Mouse (Mus musculus): ENCODE measurements around the gene Opcml. TPM values are rescaled to one million over a fixed set of nuclear protein-coding genes. Genes with fewer than 3 reads are reported as not detected.
A peak's percentile ranks its signal among the peaks of the same experiment; 100 is the strongest.

The Opcml gene
- polyA plus RNA-seq, 1 experiment: 0.06 TPM

- H3K36me3 ChIP-seq (ENCODE audit: control insufficient read depth, insufficient read depth): no peaks in the 10 kb centered on the region
- no peaks in the 10 kb centered on the region for H3K79me3 ChIP-seq (ENCODE audit: low read depth)
- H3K4me3 ChIP-seq (ENCODE audit: insufficient read depth, poor library complexity, severe bottlenecking): no peak overlapping the region
- no peak overlapping the region for H3ac ChIP-seq (ENCODE audit: control insufficient read depth, insufficient read length, low read depth)
- no peak for TF ChIP-seq USF1 (IDR thresholded peaks at IDR 0.05; ENCODE audit: low read depth)
- no peaks in the 10 kb centered on the region for H3K27me3 ChIP-seq (ENCODE audit: control insufficient read depth, insufficient read depth, insufficient read length)
- H3K79me2 ChIP-seq (ENCODE audit: control insufficient read depth, insufficient read depth): no peaks in the 10 kb centered on the region
Observed at GRCm38 (mm10) chr9:28364473-28365159, 574.0 kb downstream of the Opcml start.

- Histone ChIP-seq H3ac (ENCODE audit: control insufficient read depth, insufficient read length, low read depth) (no peak overlapping the region), H3K79me3 (ENCODE audit: low read depth) (no peaks in the 10 kb centered on the region), H3K36me3 (ENCODE audit: control insufficient read depth, insufficient read depth) (no peaks in the 10 kb centered on the region), H3K27me3 (ENCODE audit: control insufficient read depth, insufficient read depth, insufficient read length) (no peaks in the 10 kb centered on the region), H3K4me3 (ENCODE audit: insufficient read depth, poor library complexity, severe bottlenecking) (no peak overlapping the region), H3K79me2 (ENCODE audit: control insufficient read depth, insufficient read depth) (no peaks in the 10 kb centered on the region)
- no peak for TF ChIP-seq USF1 (IDR thresholded peaks at IDR 0.05; ENCODE audit: low read depth)
- TF ChIP-seq MYOG (IDR thresholded peaks at IDR 0.05; ENCODE audit: control insufficient read depth, extremely low read depth, insufficient read length): no peak
- TF ChIP-seq FOSL1 (IDR thresholded peaks at IDR 0.05; ENCODE audit: insufficient read depth, low read length, poor library complexity, severe bottlenecking): no peak
- TF ChIP-seq MYOD1 (IDR thresholded peaks at IDR 0.05; ENCODE audit: control insufficient read depth, insufficient read length, low read depth): no peak
- TF ChIP-seq CEBPB (IDR thresholded peaks at IDR 0.05; ENCODE audit: low read depth): no peak
- TF ChIP-seq MAX (IDR thresholded peaks at IDR 0.05): no peak
- TF ChIP-seq CTCF (IDR thresholded peaks at IDR 0.05; ENCODE audit: control insufficient read depth, insufficient read depth, insufficient read length): no peak
Observed at GRCm38 (mm10) chr9:28365160-28365473, 574.5 kb downstream of the Opcml start.

- Histone ChIP-seq H3K79me3 (ENCODE audit: low read depth) (no peaks in the 10 kb centered on the region), H3K27me3 (ENCODE audit: control insufficient read depth, insufficient read depth, insufficient read length) (peaks cover 11% of the 10 kb centered on the region), H3K36me3 (ENCODE audit: control insufficient read depth, insufficient read depth) (no peaks in the 10 kb centered on the region), H3K4me3 (ENCODE audit: insufficient read depth, poor library complexity, severe bottlenecking) (no peak overlapping the region), H3K79me2 (ENCODE audit: control insufficient read depth, insufficient read depth) (no peaks in the 10 kb centered on the region), H3ac (ENCODE audit: control insufficient read depth, insufficient read length, low read depth) (no peak overlapping the region)
- no peak for TF ChIP-seq FOSL1 (IDR thresholded peaks at IDR 0.05; ENCODE audit: insufficient read depth, low read length, poor library complexity, severe bottlenecking)
- no peak for TF ChIP-seq CEBPB (IDR thresholded peaks at IDR 0.05; ENCODE audit: low read depth)
- TF ChIP-seq MAX (IDR thresholded peaks at IDR 0.05): no peak
- TF ChIP-seq MYOD1 (IDR thresholded peaks at IDR 0.05; ENCODE audit: control insufficient read depth, insufficient read length, low read depth): no peak
- no peak for TF ChIP-seq USF1 (IDR thresholded peaks at IDR 0.05; ENCODE audit: low read depth)
- no peak for TF ChIP-seq CTCF (IDR thresholded peaks at IDR 0.05; ENCODE audit: control insufficient read depth, insufficient read depth, insufficient read length)
- TF ChIP-seq MYOG (IDR thresholded peaks at IDR 0.05; ENCODE audit: control insufficient read depth, extremely low read depth, insufficient read length): no peak
Observed at GRCm38 (mm10) chr9:28386527-28387175, 596.1 kb downstream of the Opcml start.

- Histone ChIP-seq H3ac (ENCODE audit: control insufficient read depth, insufficient read length, low read depth) (no peak overlapping the region), H3K36me3 (ENCODE audit: control insufficient read depth, insufficient read depth) (no peaks in the 10 kb centered on the region), H3K79me3 (ENCODE audit: low read depth) (no peaks in the 10 kb centered on the region), H3K79me2 (ENCODE audit: control insufficient read depth, insufficient read depth) (no peaks in the 10 kb centered on the region), H3K27me3 (ENCODE audit: control insufficient read depth, insufficient read depth, insufficient read length) (peaks cover 4% of the 10 kb centered on the region), H3K4me3 (ENCODE audit: insufficient read depth, poor library complexity, severe bottlenecking) (no peak overlapping the region)
- no peak for TF ChIP-seq USF1 (IDR thresholded peaks at IDR 0.05; ENCODE audit: low read depth)
- no peak for TF ChIP-seq MYOG (IDR thresholded peaks at IDR 0.05; ENCODE audit: control insufficient read depth, extremely low read depth, insufficient read length)
Observed at GRCm38 (mm10) chr9:28395222-28395621, 604.6 kb downstream of the Opcml start.

GRCm38 (mm10) chr9:28395638-28396037, 605.1 kb downstream of the Opcml start:
- Histone ChIP-seq H3K4me3 (ENCODE audit: insufficient read depth, poor library complexity, severe bottlenecking) (no peak overlapping the region), H3K79me3 (ENCODE audit: low read depth) (no peaks in the 10 kb centered on the region)
- TF ChIP-seq USF1 (IDR thresholded peaks at IDR 0.05; ENCODE audit: low read depth) (peak; percentile 29), CTCF (IDR thresholded peaks at IDR 0.05; ENCODE audit: control insufficient read depth, insufficient read depth, insufficient read length) (no peak)

GRCm38 (mm10) chr9:28402770-28403650, 612.4 kb downstream of the Opcml start:
- Histone ChIP-seq H3K79me3 (ENCODE audit: low read depth) (no peaks in the 10 kb centered on the region), H3K36me3 (ENCODE audit: control insufficient read depth, insufficient read depth) (no peaks in the 10 kb centered on the region), H3K79me2 (ENCODE audit: control insufficient read depth, insufficient read depth) (no peaks in the 10 kb centered on the region), H3K27me3 (ENCODE audit: control insufficient read depth, insufficient read depth, insufficient read length) (peaks cover 23% of the 10 kb centered on the region), H3K4me3 (ENCODE audit: insufficient read depth, poor library complexity, severe bottlenecking) (no peak overlapping the region), H3ac (ENCODE audit: control insufficient read depth, insufficient read length, low read depth) (peak overlapping the region; percentile 56)
- TF ChIP-seq FOSL1 (IDR thresholded peaks at IDR 0.05; ENCODE audit: insufficient read depth, low read length, poor library complexity, severe bottlenecking) (no peak), MYOD1 (IDR thresholded peaks at IDR 0.05; ENCODE audit: control insufficient read depth, insufficient read length, low read depth) (no peak), CTCF (IDR thresholded peaks at IDR 0.05; ENCODE audit: control insufficient read depth, insufficient read depth, insufficient read length) (no peak), MAX (IDR thresholded peaks at IDR 0.05) (no peak), MYOG (IDR thresholded peaks at IDR 0.05; ENCODE audit: control insufficient read depth, extremely low read depth, insufficient read length) (no peak), CEBPB (IDR thresholded peaks at IDR 0.05; ENCODE audit: low read depth) (no peak), USF1 (IDR thresholded peaks at IDR 0.05; ENCODE audit: low read depth) (no peak)

More at GRCm38 (mm10) chr9:28395638-28396037, 605.1 kb downstream of the Opcml start:
- H3ac ChIP-seq (ENCODE audit: control insufficient read depth, insufficient read length, low read depth): no peak overlapping the region
- no peaks in the 10 kb centered on the region for H3K36me3 ChIP-seq (ENCODE audit: control insufficient read depth, insufficient read depth)
- peaks cover 4% of the 10 kb centered on the region for H3K27me3 ChIP-seq (ENCODE audit: control insufficient read depth, insufficient read depth, insufficient read length)
- H3K79me2 ChIP-seq (ENCODE audit: control insufficient read depth, insufficient read depth): no peaks in the 10 kb centered on the region
